Comparison of ENCODE assay signal across 13 mouse cellular contexts in the genomic region with DNA sequence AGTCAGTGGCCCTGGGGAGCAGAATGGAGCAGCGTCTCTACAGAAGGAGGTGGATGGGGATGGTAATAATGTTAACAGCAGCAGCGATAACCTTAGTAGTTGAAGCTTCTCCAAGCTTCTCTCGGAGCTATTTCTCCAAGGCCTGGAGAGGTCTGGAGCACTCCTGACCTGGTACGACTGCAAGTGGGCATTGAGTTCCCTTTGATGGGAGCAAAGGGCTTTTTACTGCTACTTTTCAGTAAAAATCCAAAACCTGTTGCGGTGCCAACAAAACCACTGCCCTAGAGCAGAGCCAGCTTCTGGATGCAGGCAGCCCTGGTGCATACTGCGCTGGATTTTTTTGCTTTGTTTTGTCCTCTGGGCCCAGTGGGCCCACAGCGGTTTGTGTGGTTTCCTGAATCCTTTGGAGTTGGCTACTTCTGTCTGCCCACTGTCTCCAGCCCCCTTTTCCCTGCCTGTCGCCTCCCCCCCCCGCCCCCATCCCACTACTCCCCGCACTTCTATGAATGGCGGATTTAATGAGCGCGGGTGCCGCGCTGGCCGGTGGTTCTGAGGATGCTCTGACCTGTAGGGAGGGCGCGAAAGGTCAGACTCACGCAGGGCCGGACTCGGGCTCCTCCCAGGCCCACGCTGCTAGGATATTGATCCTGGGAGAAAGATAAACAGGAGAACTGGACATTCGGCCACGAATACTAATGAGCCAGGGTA. TPM values are rescaled to one million over a fixed set of nuclear protein-coding genes. Genes with fewer than 3 reads are reported as not detected.
A peak's percentile ranks its signal among the peaks of the same experiment; 100 is the strongest.
DNase-seq lines count a peak whose midpoint lies in the region; ATAC-seq lines count a peak whose summit lies in the region.
"Had no signal": no experiment of that assay in that cellular context is flagged by ENCODE, and none has a peak within 500 bp of the region (broad histone marks: within the 10 kb centered on the region; RNA-seq: fewer than 3 reads in every experiment).

No protein-coding gene starts in this region.

- H3K9ac ChIP-seq in embryonic facial prominence, embryonic 12.5 days, result no peak overlapping the region
- H3K9ac ChIP-seq in limb, embryonic 11.5 days (ENCODE audit: low read length), result peak overlapping the region; percentile 8; the same call in 1 of the 2 replicates
- H3K9ac ChIP-seq in neural tube, embryonic 13.5 days, result peak overlapping the region; percentile 34
- H3K9ac ChIP-seq: heart, embryonic 13.5 days; liver, embryonic 15.5 days had no signal

- peak overlapping the region; percentile 2; the same call in 1 of the 2 replicates for H3K4me2 ChIP-seq in embryonic facial prominence, embryonic 12.5 days (replicated peaks)
- H3K4me2 ChIP-seq in limb, embryonic 11.5 days (ENCODE audit: low read depth, severe bottlenecking), result peak overlapping the region; percentile 40
- peak overlapping the region; percentile 62 for H3K4me2 ChIP-seq in neural tube, embryonic 13.5 days
- H3K4me2 ChIP-seq: heart, embryonic 13.5 days; liver, embryonic 15.5 days had no signal

- H3K27me3 ChIP-seq in embryonic facial prominence, embryonic 12.5 days, result peaks cover 66% of the 10 kb centered on the region
- peaks cover 34% of the 10 kb centered on the region for H3K27me3 ChIP-seq in limb, embryonic 11.5 days (ENCODE audit: control insufficient read depth, insufficient read depth, low read length)
- H3K27me3 ChIP-seq in neural tube, embryonic 13.5 days, result peaks cover 89% of the 10 kb centered on the region

- DNase-seq in layer of hippocampus, postnatal 10 days (ENCODE audit: low spot score in 2 of 2), result peak; percentile 24 to 37
- DNase-seq in layer of hippocampus, postnatal 36 days, result no peak
- DNase-seq in limb, embryonic 11.5 days (ENCODE audit: low spot score), result peak; percentile 56
- no peak for DNase-seq in spleen, postnatal 4 days (ENCODE audit: low spot score in 2 of 2)
- no peak for DNase-seq in Muller cell, postnatal 12 days (ENCODE audit: inconsistent ontology term)
- DNase-seq in left cerebral cortex, adult 11 months (ENCODE audit: low spot score), result no peak

- H3K9me3 ChIP-seq in embryonic facial prominence, embryonic 12.5 days, result no peaks in the 10 kb centered on the region
- H3K9me3 ChIP-seq in limb, embryonic 11.5 days (ENCODE audit: control insufficient read depth, low read length), result no peaks in the 10 kb centered on the region
- no peaks in the 10 kb centered on the region for H3K9me3 ChIP-seq in neural tube, embryonic 13.5 days
- H3K9me3 ChIP-seq: heart, embryonic 13.5 days; liver, embryonic 15.5 days had no signal

- no peak overlapping the region for H3K4me3 ChIP-seq in embryonic facial prominence, embryonic 12.5 days
- H3K4me3 ChIP-seq in limb, embryonic 11.5 days (ENCODE audit: low read depth, low read length), result 0 out of 2 replicates have a peak overlapping the region, but pooled peaks have one; percentile 1
- H3K4me3 ChIP-seq in neural tube, embryonic 13.5 days, result no peak overlapping the region
- H3K4me3 ChIP-seq: heart, embryonic 13.5 days; liver, embryonic 15.5 days had no signal

- H3K4me1 ChIP-seq in embryonic facial prominence, embryonic 12.5 days, result no peaks in the 10 kb centered on the region
- H3K4me1 ChIP-seq in limb, embryonic 11.5 days (ENCODE audit: control insufficient read depth, insufficient read depth, low read length), result peaks cover 33% of the 10 kb centered on the region
- H3K4me1 ChIP-seq in neural tube, embryonic 13.5 days (replicated peaks), result peaks cover 20% of the 10 kb centered on the region
- H3K4me1 ChIP-seq: heart, embryonic 13.5 days; liver, embryonic 15.5 days had no signal

- WGBS in embryonic facial prominence, embryonic 12.5 days, result 1% methylated on average over 24 of the region's 24 CpGs
- under 1% methylated on average over 23 of the region's 24 CpGs for WGBS in limb, embryonic 11.5 days
- WGBS in neural tube, embryonic 13.5 days, result 3% methylated on average over 24 of the region's 24 CpGs

- H3K27ac ChIP-seq in embryonic facial prominence, embryonic 12.5 days, result no peak overlapping the region
- peak overlapping the region; percentile 80 for H3K27ac ChIP-seq in limb, embryonic 11.5 days (replicated peaks; ENCODE audit: low read depth, low read length)
- peak overlapping the region; percentile 67 for H3K27ac ChIP-seq in neural tube, embryonic 13.5 days (replicated peaks)
- H3K27ac ChIP-seq: heart, embryonic 13.5 days; kidney, postnatal 0 days; liver, embryonic 15.5 days had no signal

- 0 out of 2 replicates have a peak, but pooled peaks have one; percentile 36 for ATAC-seq in embryonic facial prominence, embryonic 12.5 days (ENCODE audit: insufficient number of reproducible peaks, insufficient read depth, low FRiP score, low TSS enrichment)
- ATAC-seq in limb, embryonic 11.5 days (ENCODE audit: insufficient number of reproducible peaks, low FRiP score, low TSS enrichment, low read depth), result no peak
- no peak for ATAC-seq in neural tube, embryonic 13.5 days (ENCODE audit: low read depth)

- H3K36me3 ChIP-seq in embryonic facial prominence, embryonic 12.5 days, result no peaks in the 10 kb centered on the region
- H3K36me3 ChIP-seq in limb, embryonic 11.5 days (ENCODE audit: control insufficient read depth, insufficient read depth, low read length), result no peaks in the 10 kb centered on the region
- no peaks in the 10 kb centered on the region for H3K36me3 ChIP-seq in neural tube, embryonic 13.5 days
- H3K36me3 ChIP-seq: heart, embryonic 13.5 days; liver, embryonic 15.5 days had no signal

RNA-seq across cellular contexts. Expression of gene Gm10837, which starts 5.4 kb away (rescaled TPM):
- total RNA-seq in layer of hippocampus, postnatal 10 days (2021), result not detected
- not detected for total RNA-seq in layer of hippocampus, postnatal 36 days (2021)
- polyA plus RNA-seq in embryonic facial prominence, embryonic 12.5 days (2016; fragmentation: Nextera tagmentation; extraction: Ambion mirVana), result not detected in 2 replicates
- polyA plus RNA-seq in limb, embryonic 11.5 days (2014; fragmentation: Nextera tagmentation; extraction: Ambion mirVana), result 0.16 and 0.19 TPM in 2 replicates
- polyA plus RNA-seq in neural tube, embryonic 13.5 days (2015; fragmentation: Nextera tagmentation; extraction: Ambion mirVana), result 0.19 and 0.29 TPM in 2 replicates
- polyA plus RNA-seq: C2C12; kidney, postnatal 0 days; liver, embryonic 15.5 days; testis, adult 2 months had no signal

RNA-seq across cellular contexts. Expression of gene Zic2, which starts 9.8 kb away (rescaled TPM):
- total RNA-seq in layer of hippocampus, postnatal 10 days (2021), result 10 to 100 TPM; 23.7 to 25.4 TPM
- total RNA-seq in layer of hippocampus, postnatal 36 days (2021), result 10 to 100 TPM; 17.3 to 19.5 TPM
- polyA plus RNA-seq in embryonic facial prominence, embryonic 12.5 days (2016; fragmentation: Nextera tagmentation; extraction: Ambion mirVana), result 3.7 and 4.9 TPM in 2 replicates
- polyA plus RNA-seq in limb, embryonic 11.5 days (2014; fragmentation: Nextera tagmentation; extraction: Ambion mirVana), result 5.1 and 5.6 TPM in 2 replicates
- polyA plus RNA-seq in neural tube, embryonic 13.5 days (2015; fragmentation: Nextera tagmentation; extraction: Ambion mirVana), result 8.2 and 10.2 TPM in 2 replicates
- polyA plus RNA-seq: heart, embryonic 13.5 days; kidney, postnatal 0 days; liver, embryonic 15.5 days had no signal

RNA-seq across cellular contexts. Expression of gene Zic5, which starts 19.5 kb away (rescaled TPM):
- total RNA-seq in layer of hippocampus, postnatal 10 days (2021), result 1 to 10 TPM; 4.3 to 5.4 TPM
- 1 to 10 TPM; 2.3 to 4.6 TPM for total RNA-seq in layer of hippocampus, postnatal 36 days (2021)
- polyA plus RNA-seq in embryonic facial prominence, embryonic 12.5 days (2016; fragmentation: Nextera tagmentation; extraction: Ambion mirVana), result 4.8 and 5.4 TPM in 2 replicates
- polyA plus RNA-seq in limb, embryonic 11.5 days (2014; fragmentation: Nextera tagmentation; extraction: Ambion mirVana), result 11.3 and 12.5 TPM in 2 replicates
- 8.4 and 8.6 TPM in 2 replicates for polyA plus RNA-seq in neural tube, embryonic 13.5 days (2015; fragmentation: Nextera tagmentation; extraction: Ambion mirVana)
- polyA plus RNA-seq: heart, embryonic 13.5 days; liver, embryonic 15.5 days had no signal

RNA-seq across cellular contexts. Expression of gene Gm5089, which starts 34.1 kb away (rescaled TPM):
- total RNA-seq in layer of hippocampus, postnatal 10 days (2021), result under 1 TPM; 0.23 to 0.38 TPM
- total RNA-seq in layer of hippocampus, postnatal 36 days (2021), result under 1 TPM; 0.27 to 0.68 TPM
- 0.38 and 0.47 TPM in 2 replicates for polyA plus RNA-seq in embryonic facial prominence, embryonic 12.5 days (2016; fragmentation: Nextera tagmentation; extraction: Ambion mirVana)
- polyA plus RNA-seq in limb, embryonic 11.5 days (2014; fragmentation: Nextera tagmentation; extraction: Ambion mirVana), result 0.24 and 0.33 TPM in 2 replicates
- 0.46 and 0.62 TPM in 2 replicates for polyA plus RNA-seq in neural tube, embryonic 13.5 days (2015; fragmentation: Nextera tagmentation; extraction: Ambion mirVana)
- polyA plus RNA-seq: C2C12; heart, embryonic 13.5 days; kidney, postnatal 0 days; liver, embryonic 15.5 days; testis, adult 2 months had no signal

RNA-seq across cellular contexts. Expression of gene Pcca, which starts 49.1 kb away (rescaled TPM):
- total RNA-seq in layer of hippocampus, postnatal 10 days (2021), result 10 to 100 TPM; 32.5 to 49.2 TPM
- 10 to 100 TPM; 36.1 to 52.2 TPM for total RNA-seq in layer of hippocampus, postnatal 36 days (2021)
- polyA plus RNA-seq in embryonic facial prominence, embryonic 12.5 days (2016; fragmentation: Nextera tagmentation; extraction: Ambion mirVana), result 35.3 and 36.5 TPM in 2 replicates
- 36.4 and 38.8 TPM in 2 replicates for polyA plus RNA-seq in limb, embryonic 11.5 days (2014; fragmentation: Nextera tagmentation; extraction: Ambion mirVana)
- polyA plus RNA-seq in neural tube, embryonic 13.5 days (2015; fragmentation: Nextera tagmentation; extraction: Ambion mirVana), result 28.2 and 32.0 TPM in 2 replicates

Comparison
In these comparisons a context has a peak if more than half of its experiments do, and no peak if none do; other contexts are left out.
1. DNase-seq: peak in layer of hippocampus, postnatal 10 days (2 of 2) and limb, embryonic 11.5 days (single experiment); none in layer of hippocampus, postnatal 36 days (0 of 2), spleen, postnatal 4 days (0 of 2), Muller cell, postnatal 12 days (single experiment) and left cerebral cortex, adult 11 months (single experiment).
2. H3K4me2 ChIP-seq: peak in every context shown above with its lines; median percentile 62 in neural tube, embryonic 13.5 days; 40 in limb, embryonic 11.5 days; 2 in embryonic facial prominence, embryonic 12.5 days.